Mouse (Mus musculus) neural tube, embryonic 11.5 days (tissue): ENCODE measurements around the gene Twist2. TPM values are rescaled to one million over a fixed set of nuclear protein-coding genes. Genes with fewer than 3 reads are reported as not detected.

ENCODE experiments used
- ATAC-seq: fragments of 200-750 bp; cut with Nextera tagmentation; 2 replicates; pipeline ENCODE4 v1.8.0; 2017; ENCODE audit warnings: moderate number of reproducible peaks, mild to moderate bottlenecking, moderate TSS enrichment, moderate library complexity; ENCODE audit not compliant: insufficient read depth, low FRiP score, low TSS enrichment
- DNase-seq: peaks from one replicate; pipeline ENCODE4 v3.0.0-alpha.2; 2015; ENCODE audit warnings: low spot score
- H3K27ac ChIP-seq: fragments of 300-500 bp; sonication (generic); 2 replicates; pipeline ENCODE4 v1.5.1; 2014; ENCODE audit warnings: low read depth, mild to moderate bottlenecking, low read length
- H3K27me3 ChIP-seq: fragments of 300-500 bp; sonication (generic); 2 replicates; pipeline ENCODE4 v1.6.1; 2014; ENCODE audit warnings: mild to moderate bottlenecking, low read length, mixed read lengths; ENCODE audit not compliant: control insufficient read depth, insufficient read depth
- H3K36me3 ChIP-seq: fragments of 300-500 bp; sonication (generic); 2 replicates; pipeline ENCODE4 v1.6.1; 2014; ENCODE audit warnings: mild to moderate bottlenecking, low read length, moderate library complexity, mixed read lengths; ENCODE audit not compliant: control insufficient read depth, insufficient read depth
- H3K4me1 ChIP-seq: fragments of 300-500 bp; sonication (generic); 2 replicates; pipeline ENCODE4 v1.6.1; 2014; ENCODE audit warnings: low read length, mixed read lengths; ENCODE audit not compliant: control insufficient read depth, insufficient read depth
- H3K4me2 ChIP-seq: fragments of 300-500 bp; sonication (generic); 2 replicates; pipeline ENCODE4 v1.6.1; 2014; ENCODE audit warnings: low read depth, mild to moderate bottlenecking, moderate library complexity
- H3K4me3 ChIP-seq: fragments of 300-500 bp; sonication (generic); 2 replicates; pipeline ENCODE4 v1.5.1; 2014; ENCODE audit warnings: low read depth, low read length
- H3K9ac ChIP-seq: fragments of 300-500 bp; sonication (generic); 2 replicates; pipeline ENCODE4 v1.6.1; 2014; ENCODE audit warnings: mild to moderate bottlenecking, low read length
- H3K9me3 ChIP-seq: fragments of 300-500 bp; sonication (generic); 2 replicates; pipeline ENCODE4 v1.6.1; 2016; ENCODE audit warnings: low read length; ENCODE audit not compliant: control insufficient read depth
- WGBS: fragments of 180-500 bp; shearing (Covaris S2); extraction: QIAGEN DNeasy Blood & Tissue Kit; methylation state at CpG from one replicate; pipeline ENCODE4 v1.1.7; 2014; 5-methylcytosine and 5-hydroxymethylcytosine counted together
- polyA plus RNA-seq: library from polyadenylated mRNA; unstranded; fragments of >200 nt; fragmentation: Nextera tagmentation; extraction: Ambion mirVana; gene quantifications from 2 replicates; pipeline ENCODE4 v1.2.1, GENCODE M21; 2014

Twist2 gene
- 16.0 and 24.0 TPM in 2 replicates for polyA plus RNA-seq

DNA sequence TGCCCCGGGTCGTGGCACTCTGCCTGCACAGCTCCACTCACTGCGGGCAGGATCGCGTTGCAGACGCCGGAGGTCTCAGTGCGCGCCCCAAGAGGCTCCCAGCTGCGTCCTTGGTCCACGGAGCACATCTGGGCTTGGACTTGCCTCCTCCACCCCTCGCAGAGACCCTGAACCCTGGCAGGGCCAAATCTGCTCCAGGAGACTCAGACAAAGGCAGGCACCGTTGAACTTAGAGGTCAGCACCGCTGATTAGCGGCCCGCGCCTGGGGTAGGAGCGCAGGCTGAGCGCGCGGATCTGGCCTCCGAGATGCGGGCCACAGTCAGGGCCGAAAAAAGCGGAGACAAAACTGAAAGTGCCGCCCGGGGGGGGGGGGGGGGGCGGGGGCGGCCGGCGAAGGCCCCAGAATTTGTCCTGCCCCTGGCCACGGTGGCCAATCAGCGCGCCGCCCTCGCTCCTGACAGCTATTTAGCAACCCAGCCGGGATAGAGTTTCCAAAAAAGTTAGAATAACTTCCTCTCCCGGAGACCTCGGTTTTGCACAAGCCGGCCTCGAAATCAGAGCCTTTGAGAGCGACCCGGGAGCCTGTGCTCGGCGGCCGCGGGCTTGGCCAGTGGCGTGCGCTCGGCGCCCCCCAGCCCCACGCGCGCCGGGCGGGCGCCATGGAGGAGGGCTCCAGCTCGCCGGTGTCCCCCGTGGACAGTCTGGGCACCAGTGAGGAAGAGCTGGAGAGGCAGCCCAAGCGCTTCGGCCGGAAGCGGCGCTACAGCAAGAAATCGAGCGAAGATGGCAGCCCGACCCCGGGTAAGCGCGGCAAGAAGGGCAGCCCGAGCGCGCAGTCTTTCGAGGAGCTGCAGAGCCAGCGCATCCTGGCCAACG, at the start of gene Twist2:
Gene Twist2, plus strand, starts transcription at position 495 of the 877 bp plus-strand sequence.
- WGBS = under 1% methylated on average over 66 of the region's 77 CpGs
- H3K9ac ChIP-seq = peak within 1 kb of the TSS; percentile 58
- H3K36me3 ChIP-seq = no peaks in the 10 kb centered on the region
- H3K4me1 ChIP-seq = peaks cover 7% of the 10 kb centered on the region; the same call in 1 of the 2 replicates
- H3K4me3 ChIP-seq = peak within 1 kb of the TSS; percentile 49
- H3K4me2 ChIP-seq = peak within 1 kb of the TSS; percentile 88
- DNase-seq (peak; percentile 72), ATAC-seq (no peak; the same call in 1 of the 2 replicates)
- H3K9me3 ChIP-seq = no peaks in the 10 kb centered on the region
- peaks cover 43% of the 10 kb centered on the region for H3K27me3 ChIP-seq
- peak within 1 kb of the TSS; percentile 39 for H3K27ac ChIP-seq

DNA sequence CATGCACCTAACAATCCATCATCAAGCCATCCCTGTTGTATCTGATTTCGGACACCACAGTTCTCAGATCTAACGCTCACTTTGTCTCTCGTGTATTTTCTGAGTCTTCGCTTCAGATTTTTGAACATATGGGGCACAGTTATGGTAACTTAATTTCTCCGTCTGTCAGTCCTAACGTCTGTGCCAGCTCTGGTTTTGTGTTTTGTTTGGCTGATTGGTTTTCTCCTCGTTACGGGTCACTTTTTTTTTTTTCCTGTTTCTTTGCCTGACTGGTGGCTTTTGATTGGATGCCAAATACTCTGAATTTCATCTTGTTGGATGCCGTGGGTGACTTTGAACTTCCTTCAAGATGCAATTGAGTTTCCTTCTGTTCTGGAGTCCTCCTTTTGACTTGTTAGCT, 48.3 kb upstream of the Twist2 start:
- H3K4me2 ChIP-seq = no peak overlapping the region
- H3K27ac ChIP-seq = no peak overlapping the region
- no peak overlapping the region for H3K9ac ChIP-seq
- no peaks in the 10 kb centered on the region for H3K27me3 ChIP-seq
- DNase-seq = no peak
- no peaks in the 10 kb centered on the region for H3K36me3 ChIP-seq
- H3K9me3 ChIP-seq = no peaks in the 10 kb centered on the region
- no peak for ATAC-seq
- H3K4me3 ChIP-seq = no peak overlapping the region
- peaks cover 6% of the 10 kb centered on the region; the same call in 1 of the 2 replicates for H3K4me1 ChIP-seq
- WGBS = 83% methylated on average over 9 of the region's 9 CpGs

DNA sequence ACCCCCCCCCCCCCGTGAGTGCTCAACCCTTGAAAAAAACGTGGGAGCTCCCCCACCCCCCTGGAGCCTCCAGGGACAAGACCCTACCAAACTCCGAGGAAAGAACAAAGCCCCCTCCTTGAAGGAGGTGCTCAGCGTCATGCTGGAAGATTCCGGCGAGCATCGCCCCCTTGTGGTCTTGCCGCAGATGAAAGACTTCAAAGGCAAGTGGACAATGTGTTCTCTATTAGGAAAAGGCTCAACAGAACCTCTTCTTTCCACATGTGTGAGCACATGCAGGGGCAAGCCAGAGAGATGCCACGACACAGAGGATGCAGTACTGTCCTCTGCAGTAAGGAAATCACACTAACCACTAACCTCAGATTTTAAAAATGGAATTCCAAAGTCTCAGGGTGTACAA, 46.2 kb upstream of the Twist2 start:
- ATAC-seq = peak; percentile 72
- H3K27ac ChIP-seq = no peak overlapping the region
- no peak overlapping the region; the same call in 1 of the 2 replicates for H3K9ac ChIP-seq
- peaks cover 6% of the 10 kb centered on the region; the same call in 1 of the 2 replicates for H3K4me1 ChIP-seq
- no peaks in the 10 kb centered on the region for H3K9me3 ChIP-seq
- peak; percentile 84 for DNase-seq
- H3K36me3 ChIP-seq = no peaks in the 10 kb centered on the region
- no peak overlapping the region for H3K4me3 ChIP-seq
- H3K27me3 ChIP-seq = no peaks in the 10 kb centered on the region
- WGBS = 0% methylated on average over 9 of the region's 9 CpGs
- H3K4me2 ChIP-seq = peak overlapping the region; percentile 39

DNA sequence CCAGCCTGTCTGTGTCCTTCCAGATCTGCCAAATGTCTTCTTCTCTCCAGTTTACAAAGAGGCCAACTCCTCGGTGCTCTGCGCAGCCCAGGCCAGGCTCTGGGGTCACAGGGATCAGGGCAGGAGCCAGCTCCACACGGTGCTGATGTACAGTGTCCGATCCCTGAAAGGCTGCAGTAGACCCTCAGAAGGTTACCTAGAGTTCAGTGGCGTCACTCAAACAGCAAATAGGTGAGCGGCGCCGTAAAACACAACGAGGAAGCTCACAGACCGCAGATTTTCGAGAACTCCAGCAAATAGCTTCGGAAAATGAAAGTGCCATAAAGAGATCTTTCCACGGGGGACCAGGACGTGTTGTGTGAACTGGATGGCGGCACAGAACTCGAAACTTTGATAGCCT, 44.0 kb upstream of the Twist2 start:
- Histone ChIP-seq H3K4me1 (peaks cover 8% of the 10 kb centered on the region; the same call in 1 of the 2 replicates), H3K36me3 (no peaks in the 10 kb centered on the region), H3K9me3 (no peaks in the 10 kb centered on the region), H3K9ac (no peak overlapping the region), H3K4me3 (no peak overlapping the region), H3K4me2 (no peak overlapping the region; the same call in 1 of the 2 replicates), H3K27ac (no peak overlapping the region), H3K27me3 (no peaks in the 10 kb centered on the region)
- WGBS = 38% methylated on average over 16 of the region's 16 CpGs
- ATAC-seq (no peak), DNase-seq (peak; percentile 28)

DNA sequence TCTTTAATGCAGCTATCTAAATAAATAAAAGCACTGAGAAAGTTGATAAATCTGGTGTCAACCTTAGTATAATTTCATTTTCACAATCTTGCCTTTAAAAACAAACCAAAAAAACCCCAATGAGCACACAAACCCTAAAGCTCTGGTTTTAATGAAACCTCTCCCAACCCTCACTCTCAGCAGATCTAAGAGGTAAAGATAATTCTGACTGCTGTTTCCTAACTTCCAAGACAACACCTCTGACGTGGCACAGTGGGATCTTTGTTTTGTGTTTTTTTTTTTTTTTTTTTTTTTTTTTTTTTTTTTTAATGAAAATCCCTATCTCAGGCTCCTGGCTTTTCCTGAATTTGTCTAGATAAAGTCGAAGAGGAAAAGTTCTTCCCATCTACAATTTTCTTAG, 43.1 kb upstream of the Twist2 start:
- no peaks in the 10 kb centered on the region for H3K9me3 ChIP-seq
- no peak overlapping the region for H3K4me3 ChIP-seq
- no peak for ATAC-seq
- H3K9ac ChIP-seq = no peak overlapping the region
- peaks cover 8% of the 10 kb centered on the region; the same call in 1 of the 2 replicates for H3K4me1 ChIP-seq
- DNase-seq = no peak
- H3K4me2 ChIP-seq = no peak overlapping the region
- 35% methylated on average over 2 of the region's 2 CpGs for WGBS
- no peak overlapping the region for H3K27ac ChIP-seq
- no peaks in the 10 kb centered on the region for H3K36me3 ChIP-seq
- H3K27me3 ChIP-seq = no peaks in the 10 kb centered on the region

DNA sequence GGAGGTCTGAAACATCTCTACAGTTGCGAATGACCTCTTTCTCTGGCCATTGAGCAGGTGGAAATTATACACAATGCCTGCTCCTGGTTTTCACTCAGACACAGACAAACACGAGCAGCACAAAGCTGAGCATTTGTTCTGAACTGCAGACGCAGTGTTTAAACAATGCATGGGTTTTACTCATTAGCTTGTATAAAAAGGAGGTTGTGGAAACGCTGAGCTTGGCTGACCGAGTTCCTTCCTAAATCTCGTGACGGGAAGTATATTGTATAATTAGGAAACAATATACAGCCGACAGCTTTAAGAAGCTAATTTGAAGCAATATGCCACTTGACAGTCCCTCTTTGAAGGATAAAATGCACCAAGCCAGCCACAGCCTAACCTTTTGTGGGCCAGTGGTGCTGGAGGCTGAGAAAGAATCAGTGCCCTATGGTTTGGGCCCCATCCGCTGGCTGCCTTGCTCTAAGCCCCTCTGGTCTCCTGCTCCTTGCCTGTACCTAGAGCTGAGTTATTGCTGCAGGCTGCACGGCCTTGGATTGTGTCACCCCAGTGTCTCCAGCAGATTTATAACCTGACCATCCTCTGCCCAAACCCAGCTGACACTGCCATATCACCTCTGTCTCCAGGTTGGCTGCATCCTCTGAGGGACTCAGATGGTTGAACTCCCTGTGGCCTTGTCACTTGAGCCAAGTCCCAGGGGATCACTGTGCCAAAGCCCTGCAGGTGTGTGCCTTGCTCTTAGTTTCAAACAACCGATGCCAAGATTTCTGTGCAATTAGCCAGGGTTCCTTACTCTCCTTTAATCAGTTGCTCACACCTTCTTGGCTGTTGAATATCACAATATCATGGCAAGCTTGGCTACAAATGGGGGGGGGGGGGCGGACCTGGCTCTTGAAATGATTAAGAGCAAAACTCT, 42.4 kb upstream of the Twist2 start:
- peak; percentile 15; the same call in 1 of the 2 replicates for ATAC-seq
- Histone ChIP-seq H3K27me3 (no peaks in the 10 kb centered on the region), H3K36me3 (no peaks in the 10 kb centered on the region), H3K9ac (no peak overlapping the region), H3K4me1 (peaks cover 8% of the 10 kb centered on the region; the same call in 1 of the 2 replicates), H3K9me3 (no peaks in the 10 kb centered on the region), H3K4me2 (no peak overlapping the region), H3K27ac (no peak overlapping the region), H3K4me3 (no peak overlapping the region)
- peak; percentile 23 for DNase-seq
- WGBS = 26% methylated on average over 12 of the region's 12 CpGs

DNA sequence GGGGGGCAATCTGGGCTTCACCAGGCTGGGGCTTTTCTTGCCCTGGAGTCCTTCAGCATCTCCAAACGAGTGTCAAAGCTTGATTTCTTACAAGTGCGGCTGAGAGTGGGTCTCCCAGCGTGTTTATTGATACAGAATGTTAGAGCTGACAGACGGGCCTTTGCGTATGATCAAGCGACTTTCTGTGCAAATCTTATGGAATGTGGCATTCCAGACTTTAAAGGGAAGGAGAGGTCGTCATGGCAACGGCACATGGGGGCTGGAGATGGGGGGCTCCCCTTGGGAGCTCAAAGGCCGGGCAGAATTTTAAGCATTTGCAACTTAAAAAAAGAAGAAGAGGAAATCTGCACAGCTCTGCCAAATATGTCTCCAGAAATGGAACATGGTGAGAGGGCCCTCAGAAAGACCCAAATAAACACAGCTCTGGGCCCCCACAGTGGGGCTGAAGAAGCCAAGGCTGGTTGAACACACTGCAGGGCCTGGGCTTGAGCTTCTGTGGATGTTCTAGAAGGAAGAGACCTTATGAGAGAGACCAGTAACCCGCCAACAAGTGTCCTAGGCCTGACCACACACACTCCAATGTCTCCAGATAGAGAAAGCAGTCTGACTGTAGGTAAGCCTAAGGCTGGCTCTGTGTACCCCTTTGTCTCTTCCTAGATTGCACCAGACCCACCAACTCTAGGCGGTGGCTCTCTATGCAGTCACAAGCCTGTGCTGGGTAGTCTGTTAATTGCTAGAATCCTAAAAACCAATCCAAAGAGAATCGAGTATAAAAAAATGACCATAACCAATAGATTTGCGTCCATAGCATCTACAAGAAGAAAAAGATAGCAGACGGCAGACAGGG, 40.9 kb upstream of the Twist2 start:
- H3K9me3 ChIP-seq = no peaks in the 10 kb centered on the region
- H3K4me1 ChIP-seq = peaks cover 8% of the 10 kb centered on the region; the same call in 1 of the 2 replicates
- H3K4me2 ChIP-seq = no peak overlapping the region
- no peak for ATAC-seq
- H3K27me3 ChIP-seq = no peaks in the 10 kb centered on the region
- no peak overlapping the region for H3K27ac ChIP-seq
- DNase-seq = peak; percentile 70
- no peak overlapping the region for H3K4me3 ChIP-seq
- no peaks in the 10 kb centered on the region for H3K36me3 ChIP-seq
- no peak overlapping the region for H3K9ac ChIP-seq
- 37% methylated on average over 14 of the region's 14 CpGs for WGBS
